8 mouse cellular contexts compared by ENCODE assay signal in genomic region chr7:73557671-73558265, GRCm38 (mm10). TPM values are rescaled to one million over a fixed set of nuclear protein-coding genes. Genes with fewer than 3 reads are reported as not detected.
DNase-seq lines count a peak whose midpoint lies in the region; ATAC-seq and TF ChIP-seq lines count a peak whose summit lies in the region.

No protein-coding gene starts in this region.

- H3K79me2 ChIP-seq in CH12.LX (replicated peaks; ENCODE audit: control insufficient read depth, extremely low read depth, insufficient read depth, poor library complexity, severe bottlenecking): peaks cover 18% of the 10 kb centered on the region
- peaks cover 49% of the 10 kb centered on the region for H3K79me2 ChIP-seq in macrophage (ENCODE audit: inconsistent target)

- H3K9me3 ChIP-seq in CH12.LX (replicated peaks; ENCODE audit: low read length): no peaks in the 10 kb centered on the region
- H3K9me3 ChIP-seq in embryonic facial prominence, embryonic 11.5 days (replicated peaks; ENCODE audit: control insufficient read depth, low read length): no peaks in the 10 kb centered on the region
- no peaks in the 10 kb centered on the region for H3K9me3 ChIP-seq in heart, embryonic 16.5 days (replicated peaks; ENCODE audit: control insufficient read depth, low read length)

- in situ Hi-C loops in CH12.LX (cut with MboI; ENCODE audit: low pct_ligation_motif_present, low pct_unique_long_range_greater_than_20kb, low sequenced_read_pairs): no loop called here

- no peak for TF ChIP-seq CTCF in CH12.LX (conservative IDR thresholded peaks at IDR 0.05 in 1 of 2, IDR thresholded peaks at IDR 0.05 in 1 of 2; ENCODE audit: low read depth in 2 of 2, low read length in 2 of 2)

- TF ChIP-seq EP300 in CH12.LX (IDR thresholded peaks at IDR 0.05; ENCODE audit: low read length): no peak

- H3K27ac ChIP-seq in CH12.LX (ENCODE audit: insufficient read depth, low read depth) (peak overlapping the region; percentile 96), macrophage (peak overlapping the region; percentile 89)
- H3K27ac ChIP-seq in embryonic facial prominence, embryonic 11.5 days (replicated peaks; ENCODE audit: low read depth, low read length): peak overlapping the region; percentile 100
- peak overlapping the region; percentile 97 for H3K27ac ChIP-seq in heart, embryonic 16.5 days (ENCODE audit: low read length)

- TF ChIP-seq POLR2A in CH12.LX (IDR thresholded peaks at IDR 0.05; ENCODE audit: low read depth, low read length): no peak

- no peak for DNase-seq in CH12.LX (ENCODE audit: extremely low read depth)
- peak; percentile 89 to 94 for DNase-seq in adrenal gland, adult (ENCODE audit: inconsistent age in 2 of 2, low spot score in 1 of 2)
- DNase-seq in embryonic facial prominence, embryonic 11.5 days (ENCODE audit: low spot score): peak; percentile 44
- peak; percentile 49 to 66 for DNase-seq in kidney, postnatal 4 days
- peak; percentile 59 to 86 for DNase-seq in spleen, postnatal 4 days (ENCODE audit: low spot score in 2 of 2)

- peak; percentile 9; the same call in 1 of the 2 replicates for ATAC-seq in embryonic facial prominence, embryonic 11.5 days (replicated peaks; ENCODE audit: insufficient number of reproducible peaks, low FRiP score, low TSS enrichment, low read depth)
- ATAC-seq in heart, embryonic 16.5 days (replicated peaks; ENCODE audit: extremely low read depth, insufficient read depth, low FRiP score): peak; percentile 3; the same call in 1 of the 2 replicates
- no peak for ATAC-seq in activated CD4-positive, CD25-positive, alpha-beta regulatory T cell, adult 4 months

- H3K4me2 ChIP-seq in CH12.LX (ENCODE audit: insufficient read depth, low read depth, poor library complexity, severe bottlenecking): no peak overlapping the region
- H3K4me2 ChIP-seq in embryonic facial prominence, embryonic 11.5 days (ENCODE audit: low read depth, low read length): no peak overlapping the region; the same call in 1 of the 2 replicates
- no peak overlapping the region for H3K4me2 ChIP-seq in heart, embryonic 16.5 days (ENCODE audit: low read depth, low read length)

- WGBS in embryonic facial prominence, embryonic 11.5 days: under 1% methylated on average over 67 of the region's 80 CpGs
- WGBS in heart, embryonic 16.5 days: under 1% methylated on average over 75 of the region's 80 CpGs
- under 1% methylated on average over 47 of the region's 80 CpGs for WGBS in macrophage (ENCODE audit: missing documents)

- H3K9ac ChIP-seq in CH12.LX (ENCODE audit: insufficient read depth, low read depth): peak overlapping the region; percentile 100
- H3K9ac ChIP-seq in embryonic facial prominence, embryonic 11.5 days (replicated peaks; ENCODE audit: low read length): peak overlapping the region; percentile 100
- H3K9ac ChIP-seq in heart, embryonic 16.5 days (ENCODE audit: low read length): peak overlapping the region; percentile 100

- H3K4me3 ChIP-seq in CH12.LX (replicated peaks in 1 of 3; ENCODE audit: low read depth in 2 of 3, low read length in 2 of 3, poor library complexity in 1 of 3) (peak overlapping the region; percentile 95 to 99 (median 97)), macrophage (ENCODE audit: inconsistent target) (peak overlapping the region; percentile 81)
- peak overlapping the region; percentile 100 for H3K4me3 ChIP-seq in embryonic facial prominence, embryonic 11.5 days (ENCODE audit: low read depth, low read length)
- peak overlapping the region; percentile 92 for H3K4me3 ChIP-seq in heart, embryonic 16.5 days (ENCODE audit: low read length)

- TF ChIP-seq RAD21 in CH12.LX (IDR thresholded peaks at IDR 0.05; ENCODE audit: low read depth, low read length): no peak

- dilution Hi-C loops in CH12.LX (cut with MboI; ENCODE audit: extremely low pct_ligation_motif_present, extremely low pct_unique_long_range_greater_than_20kb, low sequenced_read_pairs): no loop called here

- H3K27me3 ChIP-seq in CH12.LX (replicated peaks): no peaks in the 10 kb centered on the region
- H3K27me3 ChIP-seq in embryonic facial prominence, embryonic 11.5 days (ENCODE audit: control insufficient read depth, insufficient read depth, low read length): no peaks in the 10 kb centered on the region
- H3K27me3 ChIP-seq in heart, embryonic 16.5 days (ENCODE audit: control insufficient read depth, insufficient read depth, low read length): no peaks in the 10 kb centered on the region

- H3K36me3 ChIP-seq in CH12.LX (replicated peaks in 1 of 2; ENCODE audit: control insufficient read depth in 1 of 2, insufficient read depth in 1 of 2, low read length in 1 of 2): no peaks in the 10 kb centered on the region
- no peaks in the 10 kb centered on the region for H3K36me3 ChIP-seq in embryonic facial prominence, embryonic 11.5 days (replicated peaks; ENCODE audit: control insufficient read depth, insufficient read depth, low read depth, low read length)
- H3K36me3 ChIP-seq in heart, embryonic 16.5 days (ENCODE audit: control insufficient read depth, insufficient read depth): 0 out of 2 replicates have a peak, but pooled peaks cover under 1% of the 10 kb centered on the region
- H3K36me3 ChIP-seq in macrophage (ENCODE audit: inconsistent target): no peaks in the 10 kb centered on the region

- H3K4me1 ChIP-seq in CH12.LX (ENCODE audit: control insufficient read depth in 1 of 2, insufficient read depth in 2 of 2): peaks cover 0 to 16% of the 10 kb centered on the region in 2 experiments; a peak in 2 of 4 replicates
- H3K4me1 ChIP-seq in embryonic facial prominence, embryonic 11.5 days (ENCODE audit: control insufficient read depth, insufficient read depth, low read length): peaks cover 4% of the 10 kb centered on the region; the same call in 1 of the 2 replicates
- H3K4me1 ChIP-seq in heart, embryonic 16.5 days (ENCODE audit: control insufficient read depth, insufficient read depth, low read length): peaks cover 11% of the 10 kb centered on the region

TF ChIP-seq in CH12.LX, 34 proteins besides CTCF, POLR2A, EP300 and RAD21:
- TF ChIP-seq GABPA (IDR thresholded peaks at IDR 0.05; ENCODE audit: insufficient replicate concordance, low read depth, low read length): no peak
- TF ChIP-seq USF2 (conservative IDR thresholded peaks at IDR 0.05; ENCODE audit: low read depth, low read length): no peak
- TF ChIP-seq MYC (IDR thresholded peaks at IDR 0.05; ENCODE audit: low read depth, low read length): 0 out of 2 replicates have a peak, but pooled peaks have one; percentile 8
- no peak for TF ChIP-seq ZNF384 (IDR thresholded peaks at IDR 0.05; ENCODE audit: low read depth, low read length)
- peak; percentile 81 for TF ChIP-seq UBTF (IDR thresholded peaks at IDR 0.05; ENCODE audit: low read depth, low read length)
- no peak for TF ChIP-seq RCOR1 (conservative IDR thresholded peaks at IDR 0.05; ENCODE audit: low read depth, low read length)
TF ChIP-seq in CH12.LX: peak in this region for 2.

RNA-seq across cellular contexts. Expression of gene Chd2, which starts 16.1 kb away (rescaled TPM):
- total RNA-seq in CH12.LX (2012; rRNA removed) (21.4 and 30.9 TPM in 2 replicates), CH12.LX (2014; rRNA removed) (18.2 and 23.2 TPM in 2 replicates)
- polyA plus RNA-seq in CH12.LX (2012; ENCODE audit: insufficient read length, low read depth) (39.3 and 42.8 TPM in 2 replicates), macrophage (2018) (11.4 to 34.5 TPM (median 15.8 TPM) in 3 replicates)
- 46.6 and 47.8 TPM in 2 replicates for polyA plus RNA-seq in embryonic facial prominence, embryonic 11.5 days (2014; fragmentation: Nextera tagmentation; extraction: Ambion mirVana)
- polyA plus RNA-seq in heart, embryonic 16.5 days (2015; fragmentation: Nextera tagmentation; extraction: Ambion mirVana): 33.1 and 36.5 TPM in 2 replicates
- total RNA-seq in macrophage (2018; cell fraction: chromatin; rRNA removed): 100 to 1,000 TPM; 403 to 732 (median 510) TPM
- total RNA-seq in macrophage (2018; cell fraction: cytosol; rRNA removed): 10 to 100 TPM; 21.1 to 41.7 (median 26.6) TPM
- 100 to 1,000 TPM; 110 to 331 (median 224) TPM for total RNA-seq in macrophage (2018; cell fraction: nucleus; rRNA removed)
- 100 to 1,000 TPM; 136 to 151 TPM for polyA plus RNA-seq in activated CD4-positive, CD25-positive, alpha-beta regulatory T cell, adult 4 months (2017; shearing (Covaris generic))
